Mouse (Mus musculus) embryo, embryonic 10.5 days (tissue): ENCODE data around the gene Slc16a6.
A peak's percentile ranks its signal among the peaks of the same experiment; 100 is the strongest.

Source experiments
- DNase-seq: peaks from one replicate; pipeline ENCODE4 v3.0.0-alpha.2; 2015; ENCODE audit warnings: low spot score

Gene Slc16a6

DNA sequence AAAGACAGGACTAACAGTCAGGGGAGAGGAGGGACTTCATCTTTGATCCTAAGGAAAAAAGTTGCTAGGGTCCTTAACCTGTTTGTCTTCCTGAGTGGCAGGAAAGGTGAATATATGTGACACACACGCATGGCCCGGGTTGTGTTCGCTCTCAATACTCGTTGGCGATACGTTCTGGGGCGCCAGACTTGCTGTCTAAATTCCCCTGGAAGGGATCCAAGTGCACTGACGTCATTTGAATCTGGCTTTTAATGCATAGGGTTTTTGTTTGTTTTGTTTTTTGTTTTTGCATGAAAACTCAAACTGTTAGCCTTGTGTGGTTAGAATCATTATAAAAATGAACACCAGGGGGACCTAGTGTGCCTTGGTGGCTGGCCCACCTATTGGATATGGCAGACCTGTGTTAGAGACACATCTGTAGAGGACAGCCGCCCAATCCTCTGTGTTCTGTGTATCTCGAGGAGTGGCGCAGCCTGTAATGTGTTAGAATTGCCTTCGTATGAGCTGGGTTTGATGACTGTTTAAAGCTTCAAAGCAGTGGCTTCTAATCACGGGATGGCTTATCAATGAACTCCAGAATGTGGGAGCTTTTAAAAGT, 27.9 kb downstream of the Slc16a6 start:
- peak; percentile 78 for DNase-seq

GRCm38 (mm10) chr11:109444600-109444999, 28.8 kb downstream of the Slc16a6 start:
- peak; percentile 61 for DNase-seq

GRCm38 (mm10) chr11:109443468-109444263, 29.7 kb downstream of the Slc16a6 start:
- no peak for DNase-seq

DNA sequence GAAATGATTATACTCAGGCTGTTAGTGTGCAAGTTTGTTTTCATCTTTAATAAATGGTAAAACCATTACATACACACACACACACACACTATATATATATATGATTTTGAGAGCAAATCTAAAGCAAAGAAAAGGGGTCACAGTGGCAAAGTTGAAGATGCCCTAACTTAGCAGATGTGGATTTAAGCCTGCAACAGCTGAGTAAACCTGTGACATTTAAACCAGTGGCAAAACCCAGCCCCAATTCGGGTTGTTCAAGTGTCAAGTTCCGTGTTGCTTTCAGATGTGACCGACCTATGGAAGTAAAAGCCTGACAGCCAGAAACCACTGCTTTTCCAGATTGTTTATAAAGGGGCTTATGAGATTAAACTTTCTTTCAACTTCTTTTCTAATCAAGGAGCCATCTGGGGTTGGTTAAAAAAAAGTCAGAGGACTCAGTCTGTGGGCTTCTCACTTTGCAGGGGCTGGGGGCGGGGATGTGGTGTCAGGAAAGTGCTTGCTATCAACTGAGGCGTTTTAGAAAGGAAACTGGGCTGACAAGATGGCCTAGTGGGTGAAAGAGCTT, 31.1 kb downstream of the Slc16a6 start:
- DNase-seq: peak; percentile 29

DNA sequence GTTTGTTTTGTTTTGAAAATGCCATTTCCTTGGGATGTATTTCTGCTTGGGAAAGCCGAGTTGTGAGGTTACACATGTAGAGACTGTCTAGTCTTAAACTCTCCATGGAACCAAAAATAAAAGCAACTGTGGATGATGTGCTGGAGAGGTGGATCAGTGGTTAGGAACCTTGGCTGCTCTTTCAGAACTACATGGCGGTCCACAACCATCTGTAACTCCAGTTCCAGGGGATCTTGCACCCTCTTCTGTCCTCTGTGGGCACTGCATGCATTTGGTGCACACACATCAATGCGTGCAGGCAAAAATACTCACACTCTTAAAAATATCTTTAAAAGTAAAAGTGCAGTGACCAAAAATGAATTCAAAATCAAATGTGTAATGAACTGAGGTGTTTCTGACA, 32.3 kb downstream of the Slc16a6 start:
- DNase-seq: peak; percentile 69

GRCm38 (mm10) chr11:109440641-109441040, 32.8 kb downstream of the Slc16a6 start:
- no peak for DNase-seq

- peak; percentile 68 for DNase-seq
Observed at GRCm38 (mm10) chr11:109439829-109440340, 33.5 kb downstream of the Slc16a6 start.

GRCm38 (mm10) chr11:109439209-109439608, 34.2 kb downstream of the Slc16a6 start:
- DNase-seq: peak; percentile 18

- no peak for DNase-seq
Observed at GRCm38 (mm10) chr11:109436889-109437288, 36.5 kb downstream of the Slc16a6 start.

GRCm38 (mm10) chr11:109434233-109434798, 39.1 kb downstream of the Slc16a6 start:
- DNase-seq: no peak

DNA sequence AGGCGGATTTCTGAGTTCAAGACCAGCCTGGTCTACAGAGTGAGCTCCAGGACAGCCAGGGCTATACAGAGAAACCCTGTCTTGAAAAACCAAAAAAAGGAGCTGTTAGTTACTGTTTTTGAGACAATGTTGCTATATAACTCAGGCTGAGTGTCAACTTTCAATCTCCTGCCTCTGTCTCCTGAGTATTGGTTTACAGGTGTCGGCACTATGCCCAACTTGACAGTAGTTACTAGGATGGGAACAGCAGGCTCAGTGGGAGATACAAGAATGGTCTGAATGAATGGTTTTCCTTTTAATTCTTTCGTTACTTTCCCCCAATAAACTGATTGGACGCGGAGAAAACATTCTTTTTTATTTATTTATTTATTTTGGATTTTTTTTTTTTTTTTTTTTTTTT, 46.0 kb downstream of the Slc16a6 start:
- DNase-seq: no peak

DNA sequence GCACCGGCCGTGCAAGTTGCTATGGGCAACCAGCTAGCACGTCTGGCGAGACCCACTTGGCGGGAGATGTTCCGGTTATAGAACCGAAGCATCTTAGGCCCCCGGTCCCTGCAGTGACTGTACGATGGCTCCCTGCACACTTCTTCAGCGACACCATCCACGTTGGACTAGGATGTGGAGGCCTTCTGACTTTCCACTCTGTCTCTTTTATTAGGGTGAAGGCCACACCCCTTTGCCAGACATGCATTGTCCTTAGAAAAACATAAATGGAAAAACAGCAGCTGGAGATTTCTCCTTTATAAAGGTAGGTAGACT, 47.2 kb downstream of the Slc16a6 start:
- DNase-seq: no peak

GRCm38 (mm10) chr11:109425392-109426271, 47.8 kb downstream of the Slc16a6 start, which contains the start of gene Amz2:
Gene Amz2, plus strand, starts transcription at chr11:109425946.
- peak; percentile 100 for DNase-seq

- DNase-seq: no peak
Observed at GRCm38 (mm10) chr11:109423294-109423693, 50.1 kb downstream of the Slc16a6 start.

- DNase-seq: no peak
Observed at GRCm38 (mm10) chr11:109422263-109422662, 51.1 kb downstream of the Slc16a6 start.

- no peak for DNase-seq
Observed at GRCm38 (mm10) chr11:109421205-109421604, 52.2 kb downstream of the Slc16a6 start.

- DNase-seq: no peak
Observed at GRCm38 (mm10) chr11:109420567-109420962, 52.8 kb downstream of the Slc16a6 start.

DNA sequence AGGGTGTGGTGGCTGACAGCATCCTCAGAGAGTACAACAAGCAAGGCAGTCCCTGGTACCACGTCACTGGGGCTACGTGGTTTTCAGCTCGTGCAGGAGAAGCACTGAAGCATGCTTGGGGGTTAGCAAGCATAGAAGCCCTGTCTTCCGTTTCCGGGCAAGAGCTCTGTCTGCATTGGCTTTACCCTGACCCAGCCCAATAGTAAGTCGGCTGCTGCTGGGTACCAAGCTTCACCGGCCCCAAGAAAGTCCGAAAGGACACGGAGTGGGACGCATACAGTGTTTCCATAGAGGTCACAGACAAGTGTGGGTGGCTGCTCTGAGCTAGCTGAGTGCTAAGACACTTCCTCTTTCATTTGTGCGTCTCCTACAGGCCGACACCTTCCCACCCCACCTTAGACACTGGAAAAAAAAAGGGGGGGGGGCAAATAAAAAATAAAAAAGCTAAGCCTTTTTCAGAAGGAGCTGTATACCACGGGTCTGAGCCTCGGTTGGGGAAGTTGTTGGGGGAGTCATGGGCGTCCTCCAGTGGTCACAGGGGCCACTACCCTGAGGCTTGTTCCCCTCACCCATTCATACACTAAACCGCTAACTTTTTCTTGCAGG, 53.3 kb downstream of the Slc16a6 start:
- no peak for DNase-seq

DNA sequence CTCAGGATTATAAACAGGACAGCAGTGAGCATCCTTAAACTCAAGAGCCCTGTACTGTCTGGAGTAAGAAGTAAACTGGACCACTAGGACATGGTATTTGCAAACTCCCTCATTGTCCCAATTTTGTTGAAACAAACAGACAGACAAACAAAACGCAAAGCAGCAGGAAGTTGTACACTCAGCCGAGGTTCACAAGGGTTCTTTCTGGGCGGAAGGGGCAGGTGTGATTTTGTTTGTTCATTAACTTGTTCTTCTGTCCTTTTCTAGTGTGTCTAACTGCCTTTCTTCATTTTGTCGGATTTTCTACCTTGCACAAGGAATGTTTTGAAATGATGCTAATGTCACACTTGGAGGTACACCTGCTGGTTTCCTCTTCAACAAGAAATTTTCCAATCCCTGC, 53.9 kb downstream of the Slc16a6 start:
- no peak for DNase-seq

GRCm38 (mm10) chr11:109417472-109418040, 55.8 kb downstream of the Slc16a6 start:
- DNase-seq: no peak
